Mouse (Mus musculus) right cerebral cortex, postnatal 14 days (tissue): ENCODE measurements around the gene Slco4c1.

ENCODE experiments used
- DNase-seq: peaks from one replicate; pipeline ENCODE4 v3.0.0; 2022

Slco4c1 gene

GRCm38 (mm10) chr1:96871528-96872360 lies at the start of gene Slco4c1:
TSS of gene Slco4c1 (minus strand) at chr1:96872171.
- DNase-seq: peak; percentile 38

GRCm38 (mm10) chr1:96917333-96917732 lies 45.4 kb upstream of the Slco4c1 start:
- DNase-seq: no peak

- DNase-seq: no peak
Measured at GRCm38 (mm10) chr1:96883788-96884187, 11.8 kb upstream of the Slco4c1 start.

- no peak for DNase-seq
Measured at GRCm38 (mm10) chr1:96878572-96878971, 6.6 kb upstream of the Slco4c1 start.

- DNase-seq: no peak
Measured at GRCm38 (mm10) chr1:96876076-96876475, 4.1 kb upstream of the Slco4c1 start.

GRCm38 (mm10) chr1:96874636-96875035 lies 2.7 kb upstream of the Slco4c1 start:
- DNase-seq: no peak

GRCm38 (mm10) chr1:96872361-96872693 lies 356 bp upstream of the Slco4c1 start:
- no peak for DNase-seq

- DNase-seq: no peak
Measured at GRCm38 (mm10) chr1:96870764-96871307, 1.1 kb downstream of the Slco4c1 start.

GRCm38 (mm10) chr1:96868722-96869121 lies 3.2 kb downstream of the Slco4c1 start:
- DNase-seq: no peak

GRCm38 (mm10) chr1:96866002-96866401 lies 6.0 kb downstream of the Slco4c1 start:
- DNase-seq: no peak

GRCm38 (mm10) chr1:96864120-96864519 lies 7.9 kb downstream of the Slco4c1 start:
- DNase-seq: peak; percentile 10

- no peak for DNase-seq
Measured at GRCm38 (mm10) chr1:96859995-96860684, 11.8 kb downstream of the Slco4c1 start.

GRCm38 (mm10) chr1:96853541-96853940 lies 18.4 kb downstream of the Slco4c1 start:
- no peak for DNase-seq

GRCm38 (mm10) chr1:96849101-96849500 lies 22.9 kb downstream of the Slco4c1 start:
- DNase-seq: no peak

GRCm38 (mm10) chr1:96848606-96849005 lies 23.4 kb downstream of the Slco4c1 start:
- DNase-seq: no peak

GRCm38 (mm10) chr1:96846727-96847126 lies 25.2 kb downstream of the Slco4c1 start:
- no peak for DNase-seq

GRCm38 (mm10) chr1:96805287-96805727 lies 66.7 kb downstream of the Slco4c1 start:
- DNase-seq: no peak

GRCm38 (mm10) chr1:96801595-96801994 lies 70.4 kb downstream of the Slco4c1 start:
- no peak for DNase-seq

GRCm38 (mm10) chr1:96794690-96795089 lies 77.3 kb downstream of the Slco4c1 start:
- DNase-seq: no peak

- no peak for DNase-seq
Measured at GRCm38 (mm10) chr1:96794290-96794689, 77.7 kb downstream of the Slco4c1 start.

GRCm38 (mm10) chr1:96789268-96789667 lies 82.7 kb downstream of the Slco4c1 start:
- DNase-seq: no peak

- no peak for DNase-seq
Measured at GRCm38 (mm10) chr1:96774174-96774573, 97.8 kb downstream of the Slco4c1 start.

- no peak for DNase-seq
Measured at GRCm38 (mm10) chr1:96773712-96774111, 98.3 kb downstream of the Slco4c1 start.

- no peak for DNase-seq
Measured at GRCm38 (mm10) chr1:96770283-96770682, 101.7 kb downstream of the Slco4c1 start.
